Mouse (Mus musculus) heart, adult 2 months (tissue): Measurements from ENCODE around the gene Dnaic1.

ENCODE experiments used
- CTCF ChIP-seq: fragments of 200-600 bp; IDR thresholded peaks from 2 replicates; pipeline ENCODE4 v1.8.1; 2022; ENCODE audit warnings: antibody characterized with exemption, mild to moderate bottlenecking, moderate library complexity
- EP300 ChIP-seq: fragments of 200-500 bp; IDR thresholded peaks from 2 replicates; pipeline ENCODE4 v1.6.1; 2011; ENCODE audit warnings: low read depth, low read length, control low read depth; ENCODE audit not compliant: insufficient read depth
- POLR2A ChIP-seq: fragments of 200-500 bp; IDR thresholded peaks from 2 replicates; pipeline ENCODE4 v1.6.1; 2011; ENCODE audit warnings: mild to moderate bottlenecking, low read depth, low read length, control low read depth; ENCODE audit not compliant: insufficient read depth

GRCm38 (mm10) chr4:41635224-41635623 lies 65.6 kb downstream of the Dnaic1 start:
- TF ChIP-seq CTCF (no peak), EP300 (no peak), POLR2A (no peak)
